Mouse (Mus musculus) myocyte (in vitro differentiated cells): Measurements from ENCODE around the gene Bcas3. TPM values are rescaled to one million over a fixed set of nuclear protein-coding genes. Genes with fewer than 3 reads are reported as not detected.

ENCODE experiments used
- H3K27me3 ChIP-seq: one replicate; pipeline ENCODE4 v1.6.1; 2011; ENCODE audit not compliant: control insufficient read depth, insufficient read depth, insufficient read length
- H3K36me3 ChIP-seq: one replicate; pipeline ENCODE4 v1.6.1; 2011; ENCODE audit not compliant: control insufficient read depth, insufficient read depth
- H3K4me2 ChIP-seq: one replicate; pipeline ENCODE4 v1.6.1; 2011; ENCODE audit warnings: low read depth, control low read depth
- H3K4me3 ChIP-seq: one replicate; pipeline ENCODE4 v1.5.1; 2011; ENCODE audit warnings: mild to moderate bottlenecking, control low read depth, moderate library complexity
- H3K79me2 ChIP-seq: one replicate; pipeline ENCODE4 v1.6.1; 2011; ENCODE audit not compliant: control insufficient read depth, insufficient read depth
- H3ac ChIP-seq: one replicate; pipeline ENCODE4 v1.6.1; 2011; ENCODE audit not compliant: control insufficient read depth, insufficient read length
- CEBPB ChIP-seq: IDR thresholded peaks from 2 replicates; pipeline ENCODE4 v1.6.1; 2011; ENCODE audit warnings: mild to moderate bottlenecking, moderate library complexity; ENCODE audit not compliant: poor library complexity, insufficient read depth, severe bottlenecking
- E2F4 ChIP-seq: IDR thresholded peaks from one replicate; pipeline ENCODE4 v1.6.1; 2011; ENCODE audit warnings: mild to moderate bottlenecking, control low read depth, moderate library complexity; ENCODE audit not compliant: insufficient read depth
- MAX ChIP-seq: IDR thresholded peaks from one replicate; pipeline ENCODE4 v1.6.1; 2011; ENCODE audit warnings: low read depth, mild to moderate bottlenecking, control low read depth
- MYOD1 ChIP-seq, 3 experiments: IDR thresholded peaks; one replicate each; pipeline ENCODE4 v1.6.1; 2011; ENCODE audit warnings: control low read depth in 2 of 3, low read depth in 2 of 3, mild to moderate bottlenecking in 2 of 3, moderate library complexity in 1 of 3; ENCODE audit not compliant: insufficient read length in 2 of 3, control insufficient read depth in 1 of 3
- MYOG ChIP-seq, 3 experiments: IDR thresholded peaks; one replicate each; pipeline ENCODE4 v1.6.1; 2011; ENCODE audit warnings: control low read depth in 2 of 3, low read depth in 2 of 3, mild to moderate bottlenecking in 2 of 3; ENCODE audit not compliant: insufficient read length in 2 of 3, control insufficient read depth in 1 of 3, insufficient read depth in 1 of 3
- POLR2A ChIP-seq: IDR thresholded peaks from one replicate; pipeline ENCODE4 v1.6.1; 2011; ENCODE audit warnings: low read depth, mild to moderate bottlenecking, control low read depth, moderate library complexity; ENCODE audit not compliant: insufficient read length
- POLR2AphosphoS2 ChIP-seq: IDR thresholded peaks from one replicate; pipeline ENCODE4 v1.6.1; 2011; ENCODE audit warnings: low read depth, control low read depth; ENCODE audit not compliant: insufficient read length
- REST ChIP-seq: IDR thresholded peaks from one replicate; pipeline ENCODE4 v1.6.1; 2011; ENCODE audit warnings: mild to moderate bottlenecking, control low read depth, moderate library complexity; ENCODE audit not compliant: insufficient read depth, insufficient read length
- SRF ChIP-seq: IDR thresholded peaks from one replicate; pipeline ENCODE4 v1.6.1; 2011; ENCODE audit warnings: low read depth; ENCODE audit not compliant: control insufficient read depth, insufficient read length
- TCF12 ChIP-seq: IDR thresholded peaks from one replicate; pipeline ENCODE4 v1.6.1; 2011; ENCODE audit warnings: mild to moderate bottlenecking, control low read depth; ENCODE audit not compliant: poor library complexity, insufficient read depth, severe bottlenecking
- TCF3 ChIP-seq: IDR thresholded peaks from one replicate; pipeline ENCODE4 v1.6.1; 2011; ENCODE audit warnings: low read depth, control low read depth; ENCODE audit not compliant: insufficient read length
- USF1 ChIP-seq: IDR thresholded peaks from one replicate; pipeline ENCODE4 v1.6.1; 2011; ENCODE audit warnings: low read depth, mild to moderate bottlenecking, control low read depth, moderate library complexity
- polyA plus RNA-seq: library from polyadenylated mRNA; unstranded; fragments of >200 nt; fragmentation: generic; extraction: Trizol; gene quantifications from one replicate; pipeline ENCODE4 v1.2.1, GENCODE M21; 2012; ENCODE audit warnings: missing spikeins

The Bcas3 gene
- polyA plus RNA-seq, 1 experiment = 30.1 TPM

DNA sequence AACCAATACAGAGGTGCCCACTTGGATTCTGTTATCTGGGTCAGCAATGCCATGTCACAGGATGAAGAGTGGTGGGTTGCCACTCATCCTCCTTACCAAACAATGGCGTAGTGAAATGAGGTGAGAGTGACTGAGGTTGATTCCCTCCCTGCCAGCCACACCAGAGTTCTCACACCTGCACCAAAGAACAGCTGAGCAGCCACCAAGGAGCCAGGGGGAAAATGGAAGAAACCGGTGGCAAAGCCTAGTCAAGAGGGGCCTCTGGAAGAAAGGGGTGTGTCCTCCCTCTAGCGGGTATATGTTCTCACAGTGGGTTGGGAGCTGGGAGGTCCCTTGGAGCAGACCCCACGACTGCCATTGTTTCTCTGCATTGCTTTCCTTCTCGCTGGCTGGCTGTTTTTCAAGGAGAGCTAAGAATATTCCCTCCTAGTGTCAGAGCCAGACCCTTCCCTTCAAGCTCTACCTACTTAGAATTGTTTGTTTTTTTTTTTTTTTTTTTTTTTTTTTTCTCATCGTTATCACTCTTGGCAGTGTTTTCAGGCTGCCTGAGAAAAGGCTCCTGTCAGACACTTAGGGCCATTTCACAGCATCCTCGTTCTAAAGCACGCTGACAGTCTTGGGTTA lies 335.0 kb downstream of the Bcas3 start:
- no peak overlapping the region for H3ac ChIP-seq

DNA sequence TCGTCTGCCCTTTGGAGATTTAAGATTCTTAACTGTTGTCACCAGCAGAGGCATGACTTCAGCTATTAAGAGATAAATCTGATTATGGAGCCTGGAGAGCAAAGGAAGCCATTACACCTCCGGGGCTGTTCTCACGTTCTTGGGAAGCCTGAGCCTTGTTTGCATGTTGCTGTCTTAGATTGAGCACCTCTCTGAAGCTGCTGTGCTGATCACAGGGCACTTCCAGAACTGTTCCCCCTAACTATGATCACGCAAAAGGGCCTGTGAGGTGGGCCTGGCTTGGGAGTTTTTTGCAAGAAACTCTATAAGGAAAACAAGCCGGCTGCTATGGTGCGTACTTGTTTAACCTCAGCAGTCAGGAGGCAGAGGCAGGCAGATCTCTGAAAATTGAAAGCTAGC lies 335.5 kb downstream of the Bcas3 start:
- TF ChIP-seq USF1 (no peak), MAX (no peak), POLR2A (no peak), TCF12 (no peak), MYOG (IDR thresholded peaks at IDR 0.05; ENCODE audit: control insufficient read depth in 1 of 3, insufficient read depth in 1 of 3, insufficient read length in 2 of 3, low read depth in 2 of 3) (no peak), TCF3 (no peak), MYOD1 (IDR thresholded peaks at IDR 0.05; ENCODE audit: control insufficient read depth in 1 of 3, insufficient read length in 2 of 3, low read depth in 2 of 3) (no peak), E2F4 (no peak), CEBPB (no peak)

More for the DNA sequence above, 335.0 kb downstream of the Bcas3 start:
- TF ChIP-seq POLR2AphosphoS2 (no peak), TCF12 (no peak), TCF3 (no peak), MAX (no peak), SRF (no peak)
- no peak overlapping the region for H3K4me2 ChIP-seq
- no peaks in the 10 kb centered on the region for H3K79me2 ChIP-seq
- H3K27me3 ChIP-seq = no peaks in the 10 kb centered on the region
- H3K36me3 ChIP-seq = no peaks in the 10 kb centered on the region
- no peak overlapping the region for H3K4me3 ChIP-seq

DNA sequence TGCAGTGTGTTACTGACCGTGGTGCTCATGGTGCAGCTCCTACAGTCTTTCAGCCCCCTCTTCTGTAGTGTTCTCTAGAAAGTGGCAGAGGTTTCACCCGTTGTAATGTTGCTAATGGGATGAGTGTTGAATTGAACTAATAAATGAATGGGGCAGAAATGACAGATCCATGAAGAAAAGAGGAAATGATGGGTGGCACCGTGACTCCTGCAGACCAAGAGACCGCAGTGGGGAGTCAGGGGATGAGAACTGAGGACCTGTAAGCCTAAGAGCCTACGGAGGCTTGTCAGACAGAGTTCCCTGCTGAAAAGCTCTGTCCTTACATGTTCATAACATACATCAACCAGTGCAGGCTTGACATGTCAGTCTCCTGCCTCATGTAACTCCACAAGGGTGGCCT lies 336.3 kb downstream of the Bcas3 start:
- H3K4me2 ChIP-seq = no peak overlapping the region
- TF ChIP-seq MYOD1 (IDR thresholded peaks at IDR 0.05; ENCODE audit: control insufficient read depth in 1 of 3, insufficient read length in 2 of 3, low read depth in 2 of 3) = no peak
- no peak for TF ChIP-seq CEBPB
- no peak for TF ChIP-seq POLR2AphosphoS2
- TF ChIP-seq TCF3 = no peak
- TF ChIP-seq SRF = no peak
- TF ChIP-seq MYOG (IDR thresholded peaks at IDR 0.05; ENCODE audit: control insufficient read depth in 1 of 3, insufficient read depth in 1 of 3, insufficient read length in 2 of 3, low read depth in 2 of 3) = no peak
- no peak for TF ChIP-seq MAX
- TF ChIP-seq REST = no peak
- TF ChIP-seq E2F4 = no peak
- no peak for TF ChIP-seq USF1
- TF ChIP-seq TCF12 = no peak
- TF ChIP-seq POLR2A = no peak
- H3K27me3 ChIP-seq = no peaks in the 10 kb centered on the region
- H3ac ChIP-seq = no peak overlapping the region
- H3K4me3 ChIP-seq = no peak overlapping the region
- H3K79me2 ChIP-seq = no peaks in the 10 kb centered on the region
- no peaks in the 10 kb centered on the region for H3K36me3 ChIP-seq

More for the DNA sequence above, 335.5 kb downstream of the Bcas3 start:
- no peak overlapping the region for H3ac ChIP-seq
- no peaks in the 10 kb centered on the region for H3K27me3 ChIP-seq
- no peak overlapping the region for H3K4me2 ChIP-seq
- no peaks in the 10 kb centered on the region for H3K79me2 ChIP-seq
- no peaks in the 10 kb centered on the region for H3K36me3 ChIP-seq
- no peak overlapping the region for H3K4me3 ChIP-seq

DNA sequence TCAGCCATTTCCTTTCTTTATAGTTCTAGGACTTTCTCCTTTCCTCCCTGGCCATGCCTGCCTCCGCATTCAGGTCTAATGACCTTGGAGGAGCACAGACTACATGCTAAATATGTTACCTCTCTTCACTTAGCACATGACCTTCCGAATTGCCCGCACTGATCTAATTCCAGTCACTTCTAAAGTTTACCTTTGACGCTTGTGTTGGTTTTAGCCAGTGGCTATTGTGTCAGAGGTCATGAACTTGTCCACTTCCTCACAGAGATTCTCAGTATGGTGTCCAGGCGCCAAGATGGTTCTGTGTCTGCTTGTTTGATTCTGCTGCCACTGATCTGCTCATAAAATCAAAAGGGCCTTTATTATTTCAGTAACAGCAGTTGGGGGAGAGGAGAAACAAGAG lies 338.3 kb downstream of the Bcas3 start:
- Histone ChIP-seq H3K4me3 (no peak overlapping the region), H3K4me2 (no peak overlapping the region), H3ac (no peak overlapping the region), H3K79me2 (no peaks in the 10 kb centered on the region), H3K27me3 (no peaks in the 10 kb centered on the region), H3K36me3 (no peaks in the 10 kb centered on the region)
- no peak for TF ChIP-seq SRF
- no peak for TF ChIP-seq REST
- no peak for TF ChIP-seq E2F4
- no peak for TF ChIP-seq USF1
- no peak for TF ChIP-seq CEBPB
- no peak for TF ChIP-seq TCF3
- TF ChIP-seq TCF12 = no peak

DNA sequence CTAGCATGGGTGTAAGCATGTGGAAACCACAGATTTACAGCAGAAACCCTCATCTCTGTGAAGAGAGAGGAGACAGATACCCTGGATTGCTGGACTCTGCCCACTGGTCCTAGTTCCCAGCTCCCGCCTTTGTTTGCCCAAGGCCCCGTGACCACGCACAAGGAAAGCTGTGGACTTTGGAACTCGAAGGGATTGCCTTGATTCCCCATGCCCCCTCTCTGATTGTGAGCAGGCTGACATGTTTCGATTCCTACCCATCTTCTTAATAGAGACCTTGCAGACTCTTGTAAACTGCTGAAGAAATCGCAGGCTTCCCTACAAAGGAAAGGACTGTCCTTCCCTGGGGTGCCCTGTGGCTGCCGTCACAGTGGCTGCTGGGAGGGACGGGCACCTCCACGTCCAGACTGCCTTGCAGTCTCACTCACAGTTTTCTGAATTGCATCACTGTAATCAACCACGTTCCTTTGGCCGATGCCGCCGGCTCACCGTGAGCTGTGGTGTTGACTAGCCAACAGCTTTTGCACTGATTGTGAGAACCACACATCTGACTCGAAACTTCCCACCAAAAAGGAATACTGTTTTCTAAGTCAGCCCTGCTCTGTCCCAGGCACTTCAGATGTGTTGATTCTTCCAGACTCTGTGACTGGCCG lies 342.8 kb downstream of the Bcas3 start:
- H3ac ChIP-seq = no peak overlapping the region
- TF ChIP-seq POLR2AphosphoS2 (no peak), REST (no peak), TCF12 (no peak), MYOD1 (IDR thresholded peaks at IDR 0.05; ENCODE audit: control insufficient read depth in 1 of 3, insufficient read length in 2 of 3, low read depth in 2 of 3) (no peak), USF1 (no peak), MYOG (IDR thresholded peaks at IDR 0.05; ENCODE audit: control insufficient read depth in 1 of 3, insufficient read depth in 1 of 3, insufficient read length in 2 of 3, low read depth in 2 of 3) (no peak)
- no peak overlapping the region for H3K4me3 ChIP-seq
- no peaks in the 10 kb centered on the region for H3K79me2 ChIP-seq
- H3K27me3 ChIP-seq = no peaks in the 10 kb centered on the region
- no peaks in the 10 kb centered on the region for H3K36me3 ChIP-seq
- no peak overlapping the region for H3K4me2 ChIP-seq
